Mouse (Mus musculus): ENCODE measurements around the gene 2010315B03Rik. TPM values are rescaled to one million over a fixed set of nuclear protein-coding genes. Genes with fewer than 3 reads are reported as not detected.
A peak's percentile ranks its signal among the peaks of the same experiment; 100 is the strongest.

The 2010315B03Rik gene
- polyA plus RNA-seq (2012; rRNA removed): 2.1 and 2.6 TPM in 2 replicates

DNA sequence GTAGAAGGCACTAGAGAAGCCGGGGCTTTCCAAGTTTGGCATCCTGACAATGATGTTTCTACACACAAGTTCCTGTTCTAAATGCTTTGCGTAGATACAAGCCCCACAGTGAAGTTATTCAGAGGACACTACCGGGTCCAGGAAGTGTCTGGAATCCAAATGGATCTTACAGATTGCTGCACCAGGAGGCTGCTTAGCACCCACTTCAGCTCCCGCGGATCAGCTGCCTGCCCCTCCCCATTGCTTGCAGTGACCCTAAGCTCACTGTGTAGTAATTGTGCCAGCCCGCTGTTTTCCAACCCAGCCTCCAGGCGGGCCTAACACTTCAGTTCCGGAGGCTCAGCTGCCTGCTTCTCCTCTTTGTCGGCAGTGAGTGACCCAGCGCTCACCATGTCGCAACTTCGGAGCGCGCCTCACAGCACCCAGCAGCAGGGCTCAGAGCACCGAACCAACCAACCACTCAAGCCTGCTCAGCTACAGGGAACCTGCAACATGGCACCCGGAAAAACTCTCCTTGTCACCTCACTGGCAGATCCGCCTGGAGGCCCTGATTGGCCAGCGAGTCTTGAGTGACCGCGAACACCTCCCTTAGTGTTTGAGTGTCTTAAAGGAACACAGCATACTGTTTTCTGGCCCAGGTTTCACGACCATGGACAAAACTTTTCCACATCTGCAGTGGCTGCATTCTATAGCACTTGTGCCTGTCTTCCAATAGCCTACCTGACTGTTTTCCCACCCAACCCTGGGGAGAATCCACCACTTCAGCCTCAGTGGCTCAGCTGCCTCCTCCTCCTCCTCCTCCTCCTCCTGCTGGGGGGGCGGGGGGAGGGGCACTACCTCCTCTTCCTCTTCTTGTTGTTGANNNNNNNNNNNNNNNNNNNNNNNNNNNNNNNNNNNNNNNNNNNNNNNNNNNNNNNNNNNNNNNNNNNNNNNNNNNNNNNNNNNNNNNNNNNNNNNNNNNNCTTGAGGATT is at the start of gene 2010315B03Rik:
TSS of gene 2010315B03Rik (minus strand) at position 526 of the 972 bp plus-strand sequence.
- TF ChIP-seq CTCF (IDR thresholded peaks at IDR 0.05; ENCODE audit: extremely low read depth, insufficient read depth, insufficient read length, insufficient replicate concordance): no peak
- TF ChIP-seq POLR2A (IDR thresholded peaks at IDR 0.05; ENCODE audit: low read depth, low read length): peak; percentile 73; the same call in 1 of the 2 replicates
- H3K4me1 ChIP-seq (ENCODE audit: control insufficient read depth, insufficient read depth, insufficient read length): peaks cover 11% of the 10 kb centered on the region; the same call in 1 of the 2 replicates
- H3K27me3 ChIP-seq (ENCODE audit: control insufficient read depth, insufficient read depth, low read length): no peaks in the 10 kb centered on the region
- WGBS: 1% methylated on average over 21 of the region's 22 CpGs
- peak within 1 kb of the TSS; percentile 82 for H3K4me3 ChIP-seq (ENCODE audit: extremely low read depth, insufficient read depth, insufficient read length)
- 0 out of 2 replicates have a peak, but pooled peaks cover 1% of the 10 kb centered on the region for H3K36me3 ChIP-seq (ENCODE audit: control insufficient read depth, insufficient read depth, low read length)
- DNase-seq (ENCODE audit: low read depth in 1 of 2, low spot score in 2 of 2): peak; percentile 76 to 84
- peak within 1 kb of the TSS; percentile 94 for H3K27ac ChIP-seq (ENCODE audit: insufficient read depth, low read length)

DNA sequence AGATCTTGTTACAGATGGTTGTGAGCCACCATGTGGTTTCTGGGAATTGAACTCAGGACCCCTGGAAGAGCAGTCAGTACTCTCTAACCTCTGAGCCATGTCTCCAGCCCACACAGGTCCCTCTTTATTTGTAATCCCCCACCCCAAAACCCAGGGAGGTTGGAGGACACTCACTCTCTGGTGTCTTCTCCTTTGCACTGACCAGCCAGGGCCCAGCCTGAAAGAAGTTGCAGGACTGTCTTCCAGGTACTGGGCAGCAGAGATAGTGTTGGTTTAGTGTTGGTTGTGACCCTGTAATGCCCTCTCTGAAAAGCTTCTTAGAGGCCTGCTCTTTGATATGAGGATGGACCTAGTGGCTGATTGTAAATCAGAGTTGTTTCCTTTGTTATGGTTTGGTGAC is 994 bp downstream of the 2010315B03Rik start:
- TF ChIP-seq POLR2A (IDR thresholded peaks at IDR 0.05; ENCODE audit: low read depth, low read length) (no peak), CTCF (IDR thresholded peaks at IDR 0.05; ENCODE audit: extremely low read depth, insufficient read depth, insufficient read length, insufficient replicate concordance) (no peak)
- 0 out of 2 replicates have a peak, but pooled peaks cover 1% of the 10 kb centered on the region for H3K36me3 ChIP-seq (ENCODE audit: control insufficient read depth, insufficient read depth, low read length)
- 0 out of 2 replicates have a peak overlapping the region, but pooled peaks have one; percentile 6 for H3K4me3 ChIP-seq (ENCODE audit: extremely low read depth, insufficient read depth, insufficient read length)
- peaks cover 11% of the 10 kb centered on the region; the same call in 1 of the 2 replicates for H3K4me1 ChIP-seq (ENCODE audit: control insufficient read depth, insufficient read depth, insufficient read length)
- DNase-seq (ENCODE audit: low read depth in 1 of 2, low spot score in 2 of 2): no peak
- no peaks in the 10 kb centered on the region for H3K27me3 ChIP-seq (ENCODE audit: control insufficient read depth, insufficient read depth, low read length)
- H3K27ac ChIP-seq (ENCODE audit: insufficient read depth, low read length): peak overlapping the region; percentile 38; the same call in 1 of the 2 replicates

DNA sequence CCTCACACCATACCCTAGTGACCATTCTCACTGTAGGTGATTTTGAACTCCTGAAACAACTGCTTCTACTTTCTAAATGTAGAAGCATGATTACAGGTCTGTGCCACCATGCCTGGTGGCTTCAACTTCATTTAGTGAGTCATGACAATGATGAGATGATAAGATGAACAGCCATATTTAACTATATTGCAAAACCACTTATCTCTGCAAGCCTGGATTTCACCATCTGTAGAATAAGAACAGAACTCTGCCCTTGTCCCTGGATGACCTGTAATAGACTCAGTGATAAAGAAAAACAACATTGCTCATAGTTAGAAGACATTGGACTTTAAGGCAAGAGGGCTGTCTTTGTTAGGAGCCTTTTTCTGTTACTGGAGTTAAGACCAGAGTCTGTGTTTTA is 24.2 kb downstream of the 2010315B03Rik start:
- DNase-seq (ENCODE audit: low read depth in 1 of 2, low spot score in 2 of 2): no peak
- Histone ChIP-seq H3K4me1 (ENCODE audit: control insufficient read depth, insufficient read depth, insufficient read length) (no peaks in the 10 kb centered on the region), H3K4me3 (ENCODE audit: extremely low read depth, insufficient read depth, insufficient read length) (no peak overlapping the region), H3K27me3 (ENCODE audit: control insufficient read depth, insufficient read depth, low read length) (no peaks in the 10 kb centered on the region), H3K27ac (ENCODE audit: insufficient read depth, low read length) (no peak overlapping the region), H3K36me3 (ENCODE audit: control insufficient read depth, insufficient read depth, low read length) (peaks cover 1% of the 10 kb centered on the region; the same call in 1 of the 2 replicates)
- TF ChIP-seq POLR2A (IDR thresholded peaks at IDR 0.05; ENCODE audit: low read depth, low read length) (no peak), CTCF (IDR thresholded peaks at IDR 0.05; ENCODE audit: extremely low read depth, insufficient read depth, insufficient read length, insufficient replicate concordance) (no peak)

DNA sequence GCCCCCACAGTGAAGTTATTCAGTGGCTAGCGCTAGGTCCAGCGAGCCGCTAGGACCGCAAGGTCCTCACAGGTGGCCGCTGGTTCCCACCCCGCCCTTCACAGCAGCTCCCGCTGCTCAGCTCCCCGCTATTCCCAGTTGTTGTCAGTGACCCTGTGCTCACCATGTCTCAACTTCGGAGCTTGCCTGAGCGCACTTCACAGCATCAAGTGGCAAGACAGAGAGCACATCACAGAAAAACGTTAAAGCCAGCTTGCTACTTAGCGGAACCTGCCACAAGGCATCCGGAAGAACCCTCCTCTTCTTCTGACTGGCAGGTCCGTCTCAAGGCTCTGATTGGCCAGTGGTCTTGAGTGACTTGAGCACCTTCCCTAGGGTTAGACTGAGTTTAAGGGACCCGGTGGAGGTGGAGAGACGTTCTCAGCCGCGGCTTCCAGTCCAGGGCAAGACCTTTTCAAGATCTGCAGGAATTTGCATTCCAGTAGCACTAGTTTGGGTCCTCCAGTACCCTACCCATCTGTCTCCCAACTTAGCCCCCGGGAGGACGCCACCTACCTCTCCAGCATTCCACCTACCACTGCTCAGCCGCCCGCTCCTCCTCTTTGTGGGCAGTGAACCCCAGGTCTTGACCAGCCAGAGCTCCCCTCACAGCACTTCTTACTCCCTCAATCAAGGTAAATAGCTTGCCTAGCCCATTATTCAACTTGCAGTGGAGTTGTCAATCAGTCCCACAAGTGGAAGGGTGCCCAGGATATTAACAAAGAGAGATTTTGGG is 30.4 kb downstream of the 2010315B03Rik start:
- H3K4me1 ChIP-seq (ENCODE audit: control insufficient read depth, insufficient read depth, insufficient read length): peaks cover 5% of the 10 kb centered on the region
- peak; percentile 83 to 84 for DNase-seq (ENCODE audit: low read depth in 1 of 2, low spot score in 2 of 2)
- H3K27ac ChIP-seq (ENCODE audit: insufficient read depth, low read length): peak overlapping the region; percentile 48
- TF ChIP-seq CTCF (IDR thresholded peaks at IDR 0.05; ENCODE audit: extremely low read depth, insufficient read depth, insufficient read length, insufficient replicate concordance) (no peak), POLR2A (IDR thresholded peaks at IDR 0.05; ENCODE audit: low read depth, low read length) (no peak)
- no peaks in the 10 kb centered on the region for H3K36me3 ChIP-seq (ENCODE audit: control insufficient read depth, insufficient read depth, low read length)
- H3K4me3 ChIP-seq (ENCODE audit: extremely low read depth, insufficient read depth, insufficient read length): peak overlapping the region; percentile 70
- no peaks in the 10 kb centered on the region for H3K27me3 ChIP-seq (ENCODE audit: control insufficient read depth, insufficient read depth, low read length)
- under 1% methylated on average over 22 of the region's 22 CpGs for WGBS

DNA sequence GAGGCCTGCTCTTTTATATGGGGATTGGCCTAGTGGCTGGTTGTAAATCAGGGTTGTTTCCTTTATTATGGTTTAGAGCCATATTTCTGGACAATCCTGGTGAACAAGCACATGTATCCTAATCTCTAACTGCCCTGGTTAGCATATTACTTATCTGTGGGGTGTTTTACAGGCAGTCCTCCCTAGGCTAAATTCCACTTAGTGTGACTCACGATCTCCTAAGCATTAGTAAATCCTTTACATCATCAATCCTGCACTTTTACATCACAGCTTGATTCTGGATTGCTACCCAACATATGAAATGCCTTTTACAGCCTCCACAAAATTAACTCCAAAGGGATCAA is 31.1 kb downstream of the 2010315B03Rik start:
- TF ChIP-seq POLR2A (IDR thresholded peaks at IDR 0.05; ENCODE audit: low read depth, low read length): no peak
- no peak for DNase-seq (ENCODE audit: low read depth in 1 of 2, low spot score in 2 of 2)

DNA sequence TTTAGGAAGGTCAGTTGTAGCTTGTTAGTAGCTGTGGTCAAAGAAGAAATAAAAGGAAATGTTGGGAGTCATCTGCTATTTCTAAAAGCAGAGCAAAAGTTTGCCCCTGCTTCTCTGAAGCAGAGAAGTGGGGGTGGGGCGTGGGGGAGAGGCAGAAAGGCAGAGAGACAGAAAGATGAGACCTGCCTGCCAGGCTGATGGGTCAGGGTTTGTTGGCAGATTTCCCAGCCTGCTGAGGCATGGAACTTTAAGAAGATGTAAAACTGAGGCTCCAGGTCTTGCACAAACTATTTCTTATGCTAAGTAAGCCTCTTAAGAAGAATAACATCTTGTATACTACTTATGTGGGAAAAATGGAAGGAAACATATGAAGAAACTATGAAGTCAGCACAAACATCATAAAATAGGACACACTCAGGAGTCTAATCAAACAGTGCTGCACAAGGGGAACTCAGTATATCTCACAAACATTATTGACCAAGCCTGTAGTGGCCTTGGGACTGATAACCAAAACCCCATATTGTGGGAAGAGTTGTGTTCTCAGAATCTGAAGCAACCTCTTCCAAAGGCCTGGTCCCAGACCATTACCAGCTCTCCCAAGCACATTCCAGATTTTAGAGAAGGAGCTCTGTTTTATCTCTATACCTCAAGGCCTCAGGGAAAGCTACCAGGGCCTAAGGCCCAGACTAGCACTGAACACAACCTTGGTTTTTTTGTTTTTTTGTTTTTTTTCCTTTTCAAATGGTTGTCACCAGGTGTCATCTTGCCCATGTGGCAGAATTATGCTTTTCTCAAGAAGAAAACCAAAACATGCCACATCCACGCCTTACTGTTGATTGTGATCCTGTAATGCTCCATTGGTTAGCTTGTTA is 31.7 kb downstream of the 2010315B03Rik start:
- TF ChIP-seq POLR2A (IDR thresholded peaks at IDR 0.05; ENCODE audit: low read depth, low read length) (no peak), CTCF (IDR thresholded peaks at IDR 0.05; ENCODE audit: extremely low read depth, insufficient read depth, insufficient read length, insufficient replicate concordance) (no peak)
- no peaks in the 10 kb centered on the region for H3K36me3 ChIP-seq (ENCODE audit: control insufficient read depth, insufficient read depth, low read length)
- 74% methylated on average over 2 of the region's 2 CpGs for WGBS
- H3K27ac ChIP-seq (ENCODE audit: insufficient read depth, low read length): no peak overlapping the region
- no peaks in the 10 kb centered on the region for H3K27me3 ChIP-seq (ENCODE audit: control insufficient read depth, insufficient read depth, low read length)
- DNase-seq (ENCODE audit: low read depth in 1 of 2, low spot score in 2 of 2): no peak
- H3K4me3 ChIP-seq (ENCODE audit: extremely low read depth, insufficient read depth, insufficient read length): no peak overlapping the region
- peaks cover 5% of the 10 kb centered on the region for H3K4me1 ChIP-seq (ENCODE audit: control insufficient read depth, insufficient read depth, insufficient read length)

More for the DNA sequence above, 31.1 kb downstream of the 2010315B03Rik start:
- Histone ChIP-seq H3K36me3 (ENCODE audit: control insufficient read depth, insufficient read depth, low read length) (no peaks in the 10 kb centered on the region), H3K4me3 (ENCODE audit: extremely low read depth, insufficient read depth, insufficient read length) (peak overlapping the region; percentile 70; the same call in 1 of the 2 replicates), H3K27me3 (ENCODE audit: control insufficient read depth, insufficient read depth, low read length) (no peaks in the 10 kb centered on the region), H3K27ac (ENCODE audit: insufficient read depth, low read length) (no peak overlapping the region), H3K4me1 (ENCODE audit: control insufficient read depth, insufficient read depth, insufficient read length) (peaks cover 5% of the 10 kb centered on the region)
- WGBS: 24% methylated on average over 1 of the region's 1 CpGs

Data from spleen, adult 2 months (tissue).